Mouse (Mus musculus): ENCODE results near the gene Atp8b5. TPM values are rescaled to one million over a fixed set of nuclear protein-coding genes. Genes with fewer than 3 reads are reported as not detected.

Atp8b5 gene
- polyA plus RNA-seq, 1 experiment from 2014 or later: 0.40 TPM

GRCm38 (mm10) chr4:43327118-43327517 lies 60.2 kb downstream of the Atp8b5 start:
- Histone ChIP-seq H3K4me1 (no peaks in the 10 kb centered on the region), H3K9ac (no peak overlapping the region), H3K27ac (no peak overlapping the region), H3K4me3 (no peak overlapping the region), H3K27me3 (no peaks in the 10 kb centered on the region), H3K9me3 (no peaks in the 10 kb centered on the region), H3K36me3 (no peaks in the 10 kb centered on the region), H3K4me2 (no peak overlapping the region)
- WGBS: 95% methylated on average over 2 of the region's 2 CpGs
- no peak for ATAC-seq (ENCODE audit: insufficient number of reproducible peaks, low FRiP score, low TSS enrichment, low read depth)

DNA sequence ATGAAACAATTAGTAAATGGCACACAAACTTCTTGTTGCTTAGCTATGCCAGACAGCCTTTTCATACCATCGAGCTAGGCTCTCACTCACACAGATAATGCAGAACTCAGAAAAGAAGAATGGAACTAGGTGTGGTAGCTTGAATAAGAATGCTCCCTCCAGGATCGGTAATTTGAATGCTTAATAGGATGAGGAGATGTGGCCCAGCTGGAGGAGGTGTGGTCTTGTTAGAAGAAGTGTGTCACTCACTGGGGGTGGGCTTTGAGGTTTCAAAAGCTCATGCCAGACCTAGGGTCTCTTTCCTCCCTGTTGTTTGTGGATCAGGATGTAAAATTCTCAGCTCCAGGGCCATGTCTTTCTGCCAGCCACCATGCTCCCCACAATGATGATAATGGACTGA lies 67.8 kb downstream of the Atp8b5 start:
- ATAC-seq (ENCODE audit: insufficient number of reproducible peaks, low FRiP score, low TSS enrichment, low read depth): no peak
- no peaks in the 10 kb centered on the region for H3K4me1 ChIP-seq
- no peak overlapping the region for H3K9ac ChIP-seq
- H3K27ac ChIP-seq: no peak overlapping the region
- no peaks in the 10 kb centered on the region for H3K27me3 ChIP-seq
- H3K4me2 ChIP-seq: no peak overlapping the region
- 60% methylated on average over 2 of the region's 2 CpGs for WGBS
- H3K4me3 ChIP-seq: no peak overlapping the region
- no peaks in the 10 kb centered on the region for H3K36me3 ChIP-seq
- peaks cover 4% of the 10 kb centered on the region; the same call in 1 of the 2 replicates for H3K9me3 ChIP-seq

DNA sequence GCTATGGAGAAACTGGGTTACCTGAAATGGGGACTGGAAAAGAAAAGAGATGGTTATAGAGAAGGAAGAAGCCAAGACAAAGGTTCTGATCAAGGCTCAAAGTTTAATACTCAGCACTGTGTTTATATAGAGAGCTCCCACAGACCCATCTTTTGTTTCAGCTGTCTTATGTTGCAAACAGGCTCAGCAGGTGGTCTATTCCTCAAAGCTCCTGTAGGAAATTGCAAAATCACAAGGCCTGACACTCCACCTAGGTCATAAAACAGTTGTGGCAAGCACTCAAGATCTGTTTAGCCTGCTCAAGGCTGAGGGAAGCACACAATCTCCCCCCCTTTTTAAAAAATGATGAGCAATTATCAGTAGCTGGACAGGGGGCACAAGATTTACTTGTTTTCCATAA lies 69.2 kb downstream of the Atp8b5 start:
- no peaks in the 10 kb centered on the region for H3K27me3 ChIP-seq
- H3K9me3 ChIP-seq: peaks cover 4% of the 10 kb centered on the region; the same call in 1 of the 2 replicates
- no peak overlapping the region for H3K27ac ChIP-seq
- no peaks in the 10 kb centered on the region for H3K4me1 ChIP-seq
- H3K9ac ChIP-seq: no peak overlapping the region
- H3K4me2 ChIP-seq: no peak overlapping the region
- no peaks in the 10 kb centered on the region for H3K36me3 ChIP-seq
- no peak overlapping the region for H3K4me3 ChIP-seq
- no peak for ATAC-seq (ENCODE audit: insufficient number of reproducible peaks, low FRiP score, low TSS enrichment, low read depth)

- 49% methylated on average over 4 of the region's 4 CpGs for WGBS
- ATAC-seq (ENCODE audit: insufficient number of reproducible peaks, low FRiP score, low TSS enrichment, low read depth): no peak
- Histone ChIP-seq H3K27ac (no peak overlapping the region), H3K4me3 (no peak overlapping the region), H3K27me3 (no peaks in the 10 kb centered on the region), H3K9ac (no peak overlapping the region), H3K4me2 (no peak overlapping the region), H3K4me1 (no peaks in the 10 kb centered on the region), H3K9me3 (peaks cover 4% of the 10 kb centered on the region; the same call in 1 of the 2 replicates), H3K36me3 (no peaks in the 10 kb centered on the region)
Measured at GRCm38 (mm10) chr4:43340096-43340804, 73.3 kb downstream of the Atp8b5 start.

DNA sequence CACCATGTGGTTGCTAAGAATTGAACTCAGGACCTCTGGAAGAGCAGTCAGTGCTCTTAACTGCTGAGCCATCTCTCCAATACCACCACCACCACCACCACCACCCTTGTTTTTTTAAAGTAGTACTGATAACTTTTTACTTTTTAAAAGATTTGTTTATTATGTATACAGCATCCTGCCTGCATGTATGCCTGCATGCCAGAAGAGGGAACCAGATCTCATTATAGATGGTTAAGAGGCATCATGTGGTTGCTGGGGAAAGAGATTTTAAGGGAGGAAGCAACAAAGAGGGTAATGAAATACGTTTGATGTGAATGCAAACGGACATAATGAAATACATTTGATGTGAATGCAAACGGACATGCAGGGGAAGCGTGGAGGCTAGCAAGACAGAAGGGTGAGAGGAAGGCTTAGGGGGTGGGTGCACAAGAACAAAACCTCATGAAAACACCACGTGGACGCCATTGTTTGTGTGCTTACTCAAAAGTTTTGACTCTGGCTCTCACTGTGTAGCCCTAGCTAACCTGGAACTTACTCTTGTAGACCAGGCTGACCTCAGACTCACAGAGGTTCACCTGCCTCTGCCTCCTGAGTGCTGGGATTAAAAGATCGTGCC lies 74.4 kb downstream of the Atp8b5 start:
- Histone ChIP-seq H3K4me2 (no peak overlapping the region), H3K36me3 (no peaks in the 10 kb centered on the region), H3K27ac (no peak overlapping the region), H3K27me3 (no peaks in the 10 kb centered on the region), H3K9me3 (peaks cover 1% of the 10 kb centered on the region; the same call in 1 of the 2 replicates), H3K4me3 (no peak overlapping the region), H3K4me1 (no peaks in the 10 kb centered on the region), H3K9ac (no peak overlapping the region)
- WGBS: 77% methylated on average over 7 of the region's 7 CpGs
- ATAC-seq (ENCODE audit: insufficient number of reproducible peaks, low FRiP score, low TSS enrichment, low read depth): no peak

GRCm38 (mm10) chr4:43342443-43342842 lies 75.5 kb downstream of the Atp8b5 start:
- no peak overlapping the region for H3K9ac ChIP-seq
- WGBS: 77% methylated on average over 10 of the region's 10 CpGs
- no peak for ATAC-seq (ENCODE audit: insufficient number of reproducible peaks, low FRiP score, low TSS enrichment, low read depth)
- no peaks in the 10 kb centered on the region for H3K27me3 ChIP-seq
- H3K9me3 ChIP-seq: no peaks in the 10 kb centered on the region
- no peak overlapping the region for H3K4me2 ChIP-seq
- H3K27ac ChIP-seq: no peak overlapping the region
- no peaks in the 10 kb centered on the region for H3K4me1 ChIP-seq
- H3K4me3 ChIP-seq: no peak overlapping the region
- H3K36me3 ChIP-seq: no peaks in the 10 kb centered on the region

DNA sequence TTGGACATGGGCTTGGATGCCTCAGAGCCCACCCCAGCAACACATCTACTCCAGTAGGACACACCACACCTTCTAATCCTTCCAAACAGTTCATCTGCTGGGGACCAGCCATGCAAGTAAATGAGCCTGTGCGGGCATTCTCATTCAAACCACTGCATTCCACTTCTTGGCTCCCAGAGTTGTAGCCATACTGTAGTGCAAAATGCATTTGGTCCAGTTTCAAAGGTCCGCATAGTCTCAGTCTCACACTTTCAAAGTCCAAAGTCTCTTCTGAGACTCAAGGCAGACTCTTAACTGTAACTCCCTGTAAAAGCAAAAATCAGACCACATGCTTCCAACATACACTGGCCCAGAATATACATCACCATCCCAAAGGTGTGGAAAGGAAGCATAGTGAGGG lies 78.0 kb downstream of the Atp8b5 start:
- no peaks in the 10 kb centered on the region for H3K27me3 ChIP-seq
- H3K36me3 ChIP-seq: no peaks in the 10 kb centered on the region
- H3K9me3 ChIP-seq: no peaks in the 10 kb centered on the region
- H3K4me1 ChIP-seq: no peaks in the 10 kb centered on the region
- ATAC-seq (ENCODE audit: insufficient number of reproducible peaks, low FRiP score, low TSS enrichment, low read depth): no peak
- WGBS: 82% methylated on average over 2 of the region's 2 CpGs
- H3K4me3 ChIP-seq: no peak overlapping the region
- no peak overlapping the region for H3K27ac ChIP-seq
- H3K4me2 ChIP-seq: no peak overlapping the region
- H3K9ac ChIP-seq: no peak overlapping the region

- no peak for ATAC-seq (ENCODE audit: insufficient number of reproducible peaks, low FRiP score, low TSS enrichment, low read depth)
- 79% methylated on average over 5 of the region's 5 CpGs for WGBS
- Histone ChIP-seq H3K27ac (no peak overlapping the region), H3K9me3 (no peaks in the 10 kb centered on the region), H3K4me1 (no peaks in the 10 kb centered on the region), H3K4me3 (no peak overlapping the region), H3K36me3 (no peaks in the 10 kb centered on the region), H3K4me2 (no peak overlapping the region), H3K9ac (no peak overlapping the region), H3K27me3 (no peaks in the 10 kb centered on the region)
Measured at GRCm38 (mm10) chr4:43349206-43349605, 82.2 kb downstream of the Atp8b5 start.

DNA sequence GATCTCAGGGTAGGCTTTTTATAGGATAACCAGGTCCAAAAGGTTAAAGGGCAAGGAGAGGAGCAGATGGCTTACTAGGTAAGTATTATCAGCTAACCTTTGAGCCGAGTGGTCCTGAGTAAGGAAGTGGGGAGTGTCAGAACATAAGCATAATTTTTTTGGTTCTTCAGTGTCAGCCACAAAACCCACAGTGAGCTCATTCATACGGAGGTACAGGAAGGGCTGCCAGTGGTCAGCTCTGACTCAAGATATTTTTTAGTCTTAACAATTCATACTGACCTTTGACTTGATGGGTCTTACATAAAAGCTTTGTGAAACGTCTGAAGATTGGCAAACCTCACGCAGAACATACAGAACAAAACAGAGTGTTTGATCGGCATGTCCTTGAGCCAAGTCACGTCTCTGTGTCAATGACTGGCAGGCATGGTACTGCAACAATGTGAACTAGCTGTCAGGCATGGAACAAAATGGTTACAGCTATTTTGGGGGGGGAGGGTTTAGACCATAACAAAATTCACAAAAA lies 83.1 kb downstream of the Atp8b5 start:
- H3K9ac ChIP-seq: no peak overlapping the region
- no peaks in the 10 kb centered on the region for H3K27me3 ChIP-seq
- no peak for ATAC-seq (ENCODE audit: insufficient number of reproducible peaks, low FRiP score, low TSS enrichment, low read depth)
- WGBS: 77% methylated on average over 6 of the region's 6 CpGs
- H3K4me3 ChIP-seq: no peak overlapping the region
- no peak overlapping the region for H3K4me2 ChIP-seq
- no peaks in the 10 kb centered on the region for H3K36me3 ChIP-seq
- H3K4me1 ChIP-seq: no peaks in the 10 kb centered on the region
- H3K9me3 ChIP-seq: no peaks in the 10 kb centered on the region
- no peak overlapping the region for H3K27ac ChIP-seq

- Histone ChIP-seq H3K27me3 (no peaks in the 10 kb centered on the region), H3K27ac (no peak overlapping the region), H3K36me3 (no peaks in the 10 kb centered on the region), H3K4me3 (no peak overlapping the region), H3K4me1 (no peaks in the 10 kb centered on the region), H3K4me2 (no peak overlapping the region), H3K9me3 (no peaks in the 10 kb centered on the region), H3K9ac (no peak overlapping the region)
- ATAC-seq (ENCODE audit: insufficient number of reproducible peaks, low FRiP score, low TSS enrichment, low read depth): no peak
- WGBS: 91% methylated on average over 6 of the region's 6 CpGs
Measured at GRCm38 (mm10) chr4:43353662-43354061, 86.7 kb downstream of the Atp8b5 start.

- WGBS: 64% methylated on average over 11 of the region's 11 CpGs
- Histone ChIP-seq H3K9me3 (no peaks in the 10 kb centered on the region), H3K27me3 (no peaks in the 10 kb centered on the region), H3K9ac (no peak overlapping the region), H3K4me1 (no peaks in the 10 kb centered on the region), H3K36me3 (no peaks in the 10 kb centered on the region), H3K4me3 (no peak overlapping the region), H3K27ac (no peak overlapping the region), H3K4me2 (peak overlapping the region; percentile 3; the same call in 1 of the 2 replicates)
- no peak for ATAC-seq (ENCODE audit: insufficient number of reproducible peaks, low FRiP score, low TSS enrichment, low read depth)
Measured at GRCm38 (mm10) chr4:43364914-43365560, 98.1 kb downstream of the Atp8b5 start.

- no peaks in the 10 kb centered on the region for H3K27me3 ChIP-seq
- WGBS: 85% methylated on average over 5 of the region's 5 CpGs
- no peak for ATAC-seq (ENCODE audit: insufficient number of reproducible peaks, low FRiP score, low TSS enrichment, low read depth)
- H3K9me3 ChIP-seq: no peaks in the 10 kb centered on the region
- H3K36me3 ChIP-seq: no peaks in the 10 kb centered on the region
- no peak overlapping the region for H3K9ac ChIP-seq
- H3K4me3 ChIP-seq: no peak overlapping the region
- H3K4me2 ChIP-seq: no peak overlapping the region
- no peak overlapping the region for H3K27ac ChIP-seq
- H3K4me1 ChIP-seq: no peaks in the 10 kb centered on the region
Measured at GRCm38 (mm10) chr4:43367295-43367694, 100.3 kb downstream of the Atp8b5 start.
